Mouse (Mus musculus) ES-E14 (cell line): ENCODE measurements around the gene Gipc2.

Source experiments
- CHD2 ChIP-seq: IDR thresholded peaks from 2 replicates; pipeline ENCODE4 v1.6.1; 2014; ENCODE audit warnings: mild to moderate bottlenecking, low read depth, low read length, inconsistent platforms
- MAFK ChIP-seq: IDR thresholded peaks from 2 replicates; pipeline ENCODE4 v1.6.1; 2014; ENCODE audit warnings: mild to moderate bottlenecking, low read depth, low read length, inconsistent platforms; ENCODE audit not compliant: insufficient read depth
- ZC3H11A ChIP-seq: IDR thresholded peaks from 2 replicates; pipeline ENCODE4 v1.6.1; 2012; ENCODE audit warnings: low read depth, mild to moderate bottlenecking, inconsistent platforms, low read length, borderline replicate concordance
- ZNF384 ChIP-seq: IDR thresholded peaks from 2 replicates; pipeline ENCODE4 v1.6.1; 2012; ENCODE audit warnings: low read depth, low read length, inconsistent platforms

GRCm38 (mm10) chr3:152105341-152105740, 60.7 kb downstream of the Gipc2 start:
- TF ChIP-seq MAFK (no peak), CHD2 (no peak), ZNF384 (no peak), ZC3H11A (no peak)
